Mouse (Mus musculus) kidney, postnatal 4 days (tissue): ENCODE data around the gene Cdk5r1.

Experiments used
- DNase-seq, 2 experiments: peaks; one replicate each; pipeline ENCODE4 v3.0.0; 2021; ENCODE audit warnings: mixed read lengths in 2 of 2

The Cdk5r1 gene

GRCm38 (mm10) chr11:80504519-80505385 lies 27.9 kb downstream of the Cdk5r1 start:
- DNase-seq: no peak

GRCm38 (mm10) chr11:80505581-80505980 lies 28.8 kb downstream of the Cdk5r1 start:
- no peak for DNase-seq

- no peak for DNase-seq
These were observed 29.7 kb downstream of the Cdk5r1 start for GRCm38 (mm10) chr11:80506483-80506882.

- DNase-seq: no peak
These were observed 31.0 kb downstream of the Cdk5r1 start for GRCm38 (mm10) chr11:80507791-80508190.

- DNase-seq: no peak
These were observed 31.7 kb downstream of the Cdk5r1 start for GRCm38 (mm10) chr11:80508361-80509175.

GRCm38 (mm10) chr11:80509176-80509506 lies 32.3 kb downstream of the Cdk5r1 start:
- DNase-seq: no peak

GRCm38 (mm10) chr11:80510124-80510523 lies 33.3 kb downstream of the Cdk5r1 start:
- DNase-seq: no peak

GRCm38 (mm10) chr11:80512313-80513056 lies 35.7 kb downstream of the Cdk5r1 start:
- DNase-seq: no peak

- DNase-seq: peak in 1 of 2 experiments; percentile 14
These were observed 37.0 kb downstream of the Cdk5r1 start for GRCm38 (mm10) chr11:80513796-80514195.

GRCm38 (mm10) chr11:80515346-80515745 lies 38.5 kb downstream of the Cdk5r1 start:
- DNase-seq: no peak

- DNase-seq: no peak
These were observed 39.1 kb downstream of the Cdk5r1 start for GRCm38 (mm10) chr11:80515895-80516294.

GRCm38 (mm10) chr11:80518421-80519367 lies 41.9 kb downstream of the Cdk5r1 start:
- DNase-seq: peak in 1 of 2 experiments; percentile 22

- no peak for DNase-seq
These were observed 44.3 kb downstream of the Cdk5r1 start for GRCm38 (mm10) chr11:80521148-80521547.

GRCm38 (mm10) chr11:80522852-80523251 lies 46.0 kb downstream of the Cdk5r1 start:
- DNase-seq: no peak

GRCm38 (mm10) chr11:80523410-80523809 lies 46.6 kb downstream of the Cdk5r1 start:
- peak in 1 of 2 experiments; percentile 29 for DNase-seq

- no peak for DNase-seq
These were observed 47.4 kb downstream of the Cdk5r1 start for GRCm38 (mm10) chr11:80524213-80524612.

GRCm38 (mm10) chr11:80527697-80528096 lies 50.9 kb downstream of the Cdk5r1 start:
- no peak for DNase-seq

GRCm38 (mm10) chr11:80529149-80529548 lies 52.3 kb downstream of the Cdk5r1 start:
- DNase-seq: no peak
